Mouse (Mus musculus): ENCODE measurements around the gene Trappc2. TPM values are rescaled to one million over a fixed set of nuclear protein-coding genes. Genes with fewer than 3 reads are reported as not detected.

Trappc2 gene
- polyA plus RNA-seq (2016; fragmentation: Nextera tagmentation; extraction: Ambion mirVana) = 15.3 and 18.9 TPM in 2 replicates

- no peak for DNase-seq (ENCODE audit: low spot score)
- WGBS = 15% methylated on average over 34 of the region's 36 CpGs
- H3K27me3 ChIP-seq (ENCODE audit: low read depth, poor library complexity, severe bottlenecking) = peaks cover 100% of the 10 kb centered on the region
- H3K36me3 ChIP-seq = no peaks in the 10 kb centered on the region
- H3K9me3 ChIP-seq (replicated peaks) = no peaks in the 10 kb centered on the region
- peak within 1 kb of the TSS; percentile 89 for H3K27ac ChIP-seq
- H3K4me1 ChIP-seq = no peaks in the 10 kb centered on the region; the same call in 1 of the 2 replicates
- peak within 1 kb of the TSS; percentile 64 for H3K4me3 ChIP-seq
Observed at GRCm38 (mm10) chrX:166440036-166440615, at the start of gene Trappc2. Gene Trappc2, plus strand, starts transcription at chrX:166440574.

GRCm38 (mm10) chrX:166393753-166394152 lies 46.6 kb upstream of the Trappc2 start:
- Histone ChIP-seq H3K27ac (no peak overlapping the region), H3K4me1 (no peaks in the 10 kb centered on the region), H3K27me3 (ENCODE audit: low read depth, poor library complexity, severe bottlenecking) (peaks cover 74% of the 10 kb centered on the region), H3K9me3 (replicated peaks) (no peaks in the 10 kb centered on the region), H3K36me3 (0 out of 2 replicates have a peak, but pooled peaks cover 4% of the 10 kb centered on the region), H3K4me3 (no peak overlapping the region)
- no peak for DNase-seq (ENCODE audit: low spot score)
- WGBS = 75% methylated on average over 1 of the region's 1 CpGs

- Histone ChIP-seq H3K4me3 (no peak overlapping the region), H3K4me1 (no peaks in the 10 kb centered on the region), H3K9me3 (replicated peaks) (no peaks in the 10 kb centered on the region), H3K27ac (no peak overlapping the region), H3K36me3 (peaks cover 34% of the 10 kb centered on the region), H3K27me3 (ENCODE audit: low read depth, poor library complexity, severe bottlenecking) (peaks cover 87% of the 10 kb centered on the region)
- DNase-seq (ENCODE audit: low spot score) = no peak
Observed at GRCm38 (mm10) chrX:166407865-166408264, 32.5 kb upstream of the Trappc2 start.

GRCm38 (mm10) chrX:166416196-166416595 lies 24.2 kb upstream of the Trappc2 start:
- 85% methylated on average over 5 of the region's 6 CpGs for WGBS
- no peaks in the 10 kb centered on the region for H3K4me1 ChIP-seq
- no peak for DNase-seq (ENCODE audit: low spot score)
- H3K4me3 ChIP-seq = no peak overlapping the region
- no peaks in the 10 kb centered on the region for H3K9me3 ChIP-seq (replicated peaks)
- no peak overlapping the region for H3K27ac ChIP-seq
- H3K27me3 ChIP-seq (ENCODE audit: low read depth, poor library complexity, severe bottlenecking) = peaks cover 22% of the 10 kb centered on the region
- peaks cover 4% of the 10 kb centered on the region; the same call in 1 of the 2 replicates for H3K36me3 ChIP-seq

GRCm38 (mm10) chrX:166434812-166435211 lies 5.6 kb upstream of the Trappc2 start:
- Histone ChIP-seq H3K9me3 (replicated peaks) (no peaks in the 10 kb centered on the region), H3K27ac (no peak overlapping the region), H3K4me3 (no peak overlapping the region), H3K27me3 (ENCODE audit: low read depth, poor library complexity, severe bottlenecking) (peaks cover 56% of the 10 kb centered on the region), H3K36me3 (peaks cover 2% of the 10 kb centered on the region; the same call in 1 of the 2 replicates), H3K4me1 (no peaks in the 10 kb centered on the region; the same call in 1 of the 2 replicates)
- WGBS = 38% methylated on average over 2 of the region's 2 CpGs
- DNase-seq (ENCODE audit: low spot score) = no peak

GRCm38 (mm10) chrX:166440616-166441063 lies 266 bp downstream of the Trappc2 start, which contains the start of gene Ofd1:
Gene Ofd1, minus strand, starts transcription at chrX:166440704.
- H3K4me3 ChIP-seq = peak within 1 kb of the TSS; percentile 64
- WGBS = 7% methylated on average over 43 of the region's 44 CpGs
- peak; percentile 83 for DNase-seq (ENCODE audit: low spot score)
- no peaks in the 10 kb centered on the region; the same call in 1 of the 2 replicates for H3K4me1 ChIP-seq
- H3K36me3 ChIP-seq = no peaks in the 10 kb centered on the region
- no peaks in the 10 kb centered on the region for H3K9me3 ChIP-seq (replicated peaks)
- H3K27ac ChIP-seq = peak within 1 kb of the TSS; percentile 89
- H3K27me3 ChIP-seq (ENCODE audit: low read depth, poor library complexity, severe bottlenecking) = peaks cover 100% of the 10 kb centered on the region

- Histone ChIP-seq H3K27me3 (ENCODE audit: low read depth, poor library complexity, severe bottlenecking) (peaks cover 87% of the 10 kb centered on the region), H3K4me1 (no peaks in the 10 kb centered on the region), H3K4me3 (no peak overlapping the region), H3K36me3 (no peaks in the 10 kb centered on the region), H3K9me3 (replicated peaks) (no peaks in the 10 kb centered on the region), H3K27ac (no peak overlapping the region)
- 88% methylated on average over 3 of the region's 3 CpGs for WGBS
- no peak for DNase-seq (ENCODE audit: low spot score)
Observed at GRCm38 (mm10) chrX:166444552-166444951, 4.2 kb downstream of the Trappc2 start.

- no peak overlapping the region for H3K27ac ChIP-seq
- H3K4me3 ChIP-seq = no peak overlapping the region
- 87% methylated on average over 6 of the region's 6 CpGs for WGBS
- H3K9me3 ChIP-seq (replicated peaks) = no peaks in the 10 kb centered on the region
- peaks cover 43% of the 10 kb centered on the region for H3K36me3 ChIP-seq
- H3K27me3 ChIP-seq (ENCODE audit: low read depth, poor library complexity, severe bottlenecking) = peaks cover 59% of the 10 kb centered on the region
- no peaks in the 10 kb centered on the region for H3K4me1 ChIP-seq
- no peak for DNase-seq (ENCODE audit: low spot score)
Observed at GRCm38 (mm10) chrX:166453532-166453931, 13.2 kb downstream of the Trappc2 start.

GRCm38 (mm10) chrX:166454331-166454730 lies 14.0 kb downstream of the Trappc2 start:
- WGBS = 79% methylated on average over 3 of the region's 3 CpGs
- Histone ChIP-seq H3K9me3 (replicated peaks) (no peaks in the 10 kb centered on the region), H3K4me1 (no peaks in the 10 kb centered on the region), H3K27me3 (ENCODE audit: low read depth, poor library complexity, severe bottlenecking) (peaks cover 57% of the 10 kb centered on the region), H3K36me3 (peaks cover 47% of the 10 kb centered on the region), H3K27ac (no peak overlapping the region), H3K4me3 (no peak overlapping the region)
- DNase-seq (ENCODE audit: low spot score) = no peak

- Histone ChIP-seq H3K27me3 (ENCODE audit: low read depth, poor library complexity, severe bottlenecking) (peaks cover 56% of the 10 kb centered on the region), H3K9me3 (replicated peaks) (no peaks in the 10 kb centered on the region), H3K27ac (no peak overlapping the region), H3K4me3 (no peak overlapping the region), H3K36me3 (peaks cover 51% of the 10 kb centered on the region), H3K4me1 (no peaks in the 10 kb centered on the region)
- no peak for DNase-seq (ENCODE audit: low spot score)
- 92% methylated on average over 1 of the region's 1 CpGs for WGBS
Observed at GRCm38 (mm10) chrX:166455525-166455924, 15.2 kb downstream of the Trappc2 start.

GRCm38 (mm10) chrX:166468321-166468720 lies 27.9 kb downstream of the Trappc2 start:
- peaks cover 7% of the 10 kb centered on the region for H3K4me1 ChIP-seq
- 95% methylated on average over 7 of the region's 7 CpGs for WGBS
- DNase-seq (ENCODE audit: low spot score) = no peak
- peaks cover 72% of the 10 kb centered on the region for H3K27me3 ChIP-seq (ENCODE audit: low read depth, poor library complexity, severe bottlenecking)
- H3K36me3 ChIP-seq = peaks cover 19% of the 10 kb centered on the region
- H3K9me3 ChIP-seq (replicated peaks) = no peaks in the 10 kb centered on the region
- no peak overlapping the region for H3K27ac ChIP-seq
- H3K4me3 ChIP-seq = no peak overlapping the region

- Histone ChIP-seq H3K4me3 (no peak overlapping the region), H3K27me3 (ENCODE audit: low read depth, poor library complexity, severe bottlenecking) (peaks cover 95% of the 10 kb centered on the region)
- WGBS = 86% methylated on average over 6 of the region's 6 CpGs
Observed at GRCm38 (mm10) chrX:166472612-166473011, 32.2 kb downstream of the Trappc2 start.

GRCm38 (mm10) chrX:166477393-166477792 lies 37.0 kb downstream of the Trappc2 start:
- Histone ChIP-seq H3K4me3 (no peak overlapping the region), H3K9me3 (replicated peaks) (no peaks in the 10 kb centered on the region), H3K27me3 (ENCODE audit: low read depth, poor library complexity, severe bottlenecking) (peaks cover 88% of the 10 kb centered on the region), H3K36me3 (peaks cover 17% of the 10 kb centered on the region), H3K27ac (no peak overlapping the region), H3K4me1 (no peaks in the 10 kb centered on the region)
- WGBS = 77% methylated on average over 6 of the region's 6 CpGs
- no peak for DNase-seq (ENCODE audit: low spot score)

More at GRCm38 (mm10) chrX:166472612-166473011, 32.2 kb downstream of the Trappc2 start:
- peaks cover 36% of the 10 kb centered on the region for H3K36me3 ChIP-seq
- H3K4me1 ChIP-seq = no peaks in the 10 kb centered on the region
- no peaks in the 10 kb centered on the region for H3K9me3 ChIP-seq (replicated peaks)
- no peak for DNase-seq (ENCODE audit: low spot score)
- no peak overlapping the region for H3K27ac ChIP-seq
